Mouse (Mus musculus): ENCODE data around the gene Car6. TPM values are rescaled to one million over a fixed set of nuclear protein-coding genes. Genes with fewer than 3 reads are reported as not detected.

The Car6 gene
- polyA plus RNA-seq, 1 experiment: 52.7 TPM

DNA sequence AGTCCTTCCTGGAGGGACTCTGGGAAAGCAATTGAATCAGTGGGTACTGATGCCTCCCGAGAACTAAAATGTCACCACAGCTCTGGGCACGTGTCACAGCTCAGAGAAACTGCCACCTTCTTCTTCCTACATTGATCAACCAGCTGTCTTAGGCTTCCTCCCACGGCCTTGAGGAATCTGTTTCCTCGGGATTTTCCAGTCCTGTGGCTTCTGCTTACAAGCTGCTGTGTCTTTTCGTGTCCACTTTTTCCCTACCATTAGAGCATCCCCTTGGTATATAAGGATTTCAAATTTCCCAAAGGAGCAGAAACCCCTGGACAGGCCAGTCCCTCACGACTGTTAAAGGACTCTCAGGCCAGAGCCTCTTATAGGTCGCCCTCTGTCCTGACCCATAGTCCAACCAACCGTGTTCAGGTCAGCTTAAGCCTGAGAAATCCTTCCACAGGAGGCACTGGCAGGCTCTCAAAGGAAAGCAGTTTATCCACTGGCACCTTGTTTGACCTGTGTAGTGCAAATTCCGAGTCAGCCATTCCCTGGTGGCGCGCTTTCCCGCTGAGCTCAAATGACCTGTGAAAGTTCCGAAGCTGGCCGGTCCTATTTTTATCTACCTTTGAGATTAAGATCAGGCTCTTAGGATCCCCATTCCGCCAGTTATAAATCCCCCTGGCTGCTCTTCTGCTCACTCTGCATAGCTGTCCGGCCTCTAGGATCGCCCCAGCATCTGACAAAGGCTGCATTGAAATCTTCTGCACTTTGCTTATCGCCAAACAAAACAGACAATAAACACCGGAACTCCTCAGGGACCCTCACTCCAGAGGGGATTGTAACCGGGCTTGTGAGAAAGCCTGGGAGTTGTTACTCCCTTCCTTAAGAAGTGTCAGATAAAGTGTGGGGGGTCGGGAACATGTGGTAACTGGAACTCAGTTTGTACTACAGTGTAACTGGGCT is 29.6 kb upstream of the Car6 start:
- Histone ChIP-seq H3ac (ENCODE audit: control insufficient read depth, insufficient read length) (no peak overlapping the region), H3K36me3 (ENCODE audit: control insufficient read depth, insufficient read depth) (no peaks in the 10 kb centered on the region), H3K79me2 (ENCODE audit: control insufficient read depth, insufficient read depth) (no peaks in the 10 kb centered on the region), H3K27me3 (ENCODE audit: control insufficient read depth, insufficient read depth, insufficient read length) (no peaks in the 10 kb centered on the region), H3K4me2 (ENCODE audit: low read depth) (peak overlapping the region; percentile 27), H3K4me3 (no peak overlapping the region)
- peak in 2 of 3 experiments; percentile 35 to 53 for TF ChIP-seq MYOD1 (IDR thresholded peaks at IDR 0.05; ENCODE audit: control insufficient read depth in 1 of 3, insufficient read length in 2 of 3, low read depth in 2 of 3)
- no peak for TF ChIP-seq TCF3 (IDR thresholded peaks at IDR 0.05; ENCODE audit: insufficient read length, low read depth)

- Histone ChIP-seq H3ac (ENCODE audit: control insufficient read depth, insufficient read length) (no peak overlapping the region), H3K4me2 (ENCODE audit: low read depth) (peak overlapping the region; percentile 30), H3K36me3 (ENCODE audit: control insufficient read depth, insufficient read depth) (no peaks in the 10 kb centered on the region), H3K4me3 (no peak overlapping the region), H3K27me3 (ENCODE audit: control insufficient read depth, insufficient read depth, insufficient read length) (no peaks in the 10 kb centered on the region), H3K79me2 (ENCODE audit: control insufficient read depth, insufficient read depth) (no peaks in the 10 kb centered on the region)
- TF ChIP-seq MYOD1 (IDR thresholded peaks at IDR 0.05; ENCODE audit: control insufficient read depth in 1 of 3, insufficient read length in 2 of 3, low read depth in 2 of 3) (peak in 2 of 3 experiments; percentile 31 to 56), TCF3 (IDR thresholded peaks at IDR 0.05; ENCODE audit: insufficient read length, low read depth) (peak; percentile 15), CEBPB (IDR thresholded peaks at IDR 0.05; ENCODE audit: insufficient read depth, poor library complexity, severe bottlenecking) (no peak), USF1 (IDR thresholded peaks at IDR 0.05; ENCODE audit: low read depth) (no peak), MAX (IDR thresholded peaks at IDR 0.05; ENCODE audit: low read depth) (no peak), MYOG (IDR thresholded peaks at IDR 0.05; ENCODE audit: control insufficient read depth in 1 of 3, insufficient read depth in 1 of 3, insufficient read length in 2 of 3, low read depth in 2 of 3) (peak in 2 of 3 experiments; percentile 27 to 75), E2F4 (IDR thresholded peaks at IDR 0.05; ENCODE audit: insufficient read depth) (no peak)
Measured at GRCm38 (mm10) chr4:150229747-150230390, 28.7 kb upstream of the Car6 start.

- Histone ChIP-seq H3K27me3 (ENCODE audit: control insufficient read depth, insufficient read depth, insufficient read length) (no peaks in the 10 kb centered on the region), H3ac (ENCODE audit: control insufficient read depth, insufficient read length) (no peak overlapping the region), H3K79me2 (ENCODE audit: control insufficient read depth, insufficient read depth) (no peaks in the 10 kb centered on the region), H3K4me2 (ENCODE audit: low read depth) (no peak overlapping the region), H3K4me3 (no peak overlapping the region), H3K36me3 (ENCODE audit: control insufficient read depth, insufficient read depth) (no peaks in the 10 kb centered on the region)
- TF ChIP-seq MYOD1 (IDR thresholded peaks at IDR 0.05; ENCODE audit: control insufficient read depth in 1 of 3, insufficient read length in 2 of 3, low read depth in 2 of 3): no peak
- TF ChIP-seq CEBPB (IDR thresholded peaks at IDR 0.05; ENCODE audit: insufficient read depth, poor library complexity, severe bottlenecking): no peak
- TF ChIP-seq MYOG (IDR thresholded peaks at IDR 0.05; ENCODE audit: control insufficient read depth in 1 of 3, insufficient read depth in 1 of 3, insufficient read length in 2 of 3, low read depth in 2 of 3): no peak
- no peak for TF ChIP-seq REST (IDR thresholded peaks at IDR 0.05; ENCODE audit: insufficient read depth, insufficient read length)
- TF ChIP-seq POLR2AphosphoS2 (IDR thresholded peaks at IDR 0.05; ENCODE audit: insufficient read length, low read depth): no peak
- no peak for TF ChIP-seq E2F4 (IDR thresholded peaks at IDR 0.05; ENCODE audit: insufficient read depth)
Measured at GRCm38 (mm10) chr4:150228581-150229348, 27.6 kb upstream of the Car6 start.

DNA sequence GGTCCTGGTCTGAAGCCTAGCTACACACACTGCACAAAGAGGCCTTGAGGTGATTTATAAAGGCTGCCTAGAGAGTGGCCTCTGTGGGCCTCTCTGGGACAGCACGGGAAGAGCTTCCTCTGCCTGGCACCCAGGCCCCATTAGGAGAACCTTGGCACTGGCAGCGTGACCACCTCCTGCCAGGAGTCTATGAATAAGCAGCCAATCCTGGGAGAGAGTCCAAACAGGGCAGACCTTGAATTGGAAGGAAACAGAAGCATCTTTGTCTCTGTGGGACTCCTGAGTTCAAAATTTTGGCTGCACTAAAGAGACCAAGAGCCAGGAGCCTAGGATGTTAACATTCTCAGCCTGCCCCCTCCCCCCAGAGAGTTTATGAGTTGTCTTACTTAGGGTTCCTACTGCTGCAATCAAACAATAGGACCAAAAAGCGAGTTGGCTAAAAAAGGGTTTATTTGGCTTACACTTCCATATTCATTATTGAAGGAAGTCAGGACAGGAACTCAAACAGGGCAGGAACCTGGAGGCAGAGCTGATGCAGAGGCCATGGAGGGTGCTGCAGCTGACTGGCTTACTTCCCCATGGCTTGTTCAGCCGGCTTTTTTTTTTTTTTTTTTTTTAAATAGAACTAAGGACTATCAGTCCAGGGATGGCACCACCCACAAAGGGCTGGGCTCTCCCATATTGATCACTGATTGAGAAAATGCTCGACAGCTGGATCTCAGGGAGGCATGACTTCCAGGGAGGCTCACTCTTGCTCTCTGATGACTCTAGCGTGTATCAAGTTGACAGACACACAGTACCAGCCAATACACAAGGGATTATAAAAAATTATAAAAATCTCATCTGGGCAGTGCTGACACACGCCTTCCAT is 25.9 kb upstream of the Car6 start:
- H3K79me2 ChIP-seq (ENCODE audit: control insufficient read depth, insufficient read depth): no peaks in the 10 kb centered on the region
- H3K4me3 ChIP-seq: no peak overlapping the region
- TF ChIP-seq MYOD1 (IDR thresholded peaks at IDR 0.05; ENCODE audit: control insufficient read depth in 1 of 3, insufficient read length in 2 of 3, low read depth in 2 of 3): no peak
- TF ChIP-seq USF1 (IDR thresholded peaks at IDR 0.05; ENCODE audit: low read depth): no peak
- no peak for TF ChIP-seq SRF (IDR thresholded peaks at IDR 0.05; ENCODE audit: control insufficient read depth, insufficient read length, low read depth)
- TF ChIP-seq E2F4 (IDR thresholded peaks at IDR 0.05; ENCODE audit: insufficient read depth): no peak
- no peak for TF ChIP-seq MYOG (IDR thresholded peaks at IDR 0.05; ENCODE audit: control insufficient read depth in 1 of 3, insufficient read depth in 1 of 3, insufficient read length in 2 of 3, low read depth in 2 of 3)
- no peak for TF ChIP-seq TCF3 (IDR thresholded peaks at IDR 0.05; ENCODE audit: insufficient read length, low read depth)
- TF ChIP-seq REST (IDR thresholded peaks at IDR 0.05; ENCODE audit: insufficient read depth, insufficient read length): no peak
- no peak for TF ChIP-seq MAX (IDR thresholded peaks at IDR 0.05; ENCODE audit: low read depth)
- TF ChIP-seq TCF12 (IDR thresholded peaks at IDR 0.05; ENCODE audit: insufficient read depth, poor library complexity, severe bottlenecking): no peak
- no peak for TF ChIP-seq CEBPB (IDR thresholded peaks at IDR 0.05; ENCODE audit: insufficient read depth, poor library complexity, severe bottlenecking)
- no peak for TF ChIP-seq POLR2AphosphoS2 (IDR thresholded peaks at IDR 0.05; ENCODE audit: insufficient read length, low read depth)
- TF ChIP-seq POLR2A (IDR thresholded peaks at IDR 0.05; ENCODE audit: insufficient read length, low read depth): no peak
- no peaks in the 10 kb centered on the region for H3K36me3 ChIP-seq (ENCODE audit: control insufficient read depth, insufficient read depth)
- H3K27me3 ChIP-seq (ENCODE audit: control insufficient read depth, insufficient read depth, insufficient read length): no peaks in the 10 kb centered on the region
- H3K4me2 ChIP-seq (ENCODE audit: low read depth): peak overlapping the region; percentile 55
- H3ac ChIP-seq (ENCODE audit: control insufficient read depth, insufficient read length): no peak overlapping the region
